Mouse (Mus musculus) liver, embryonic 14.5 days (tissue): ENCODE data around the gene Nme3. TPM values are rescaled to one million over a fixed set of nuclear protein-coding genes. Genes with fewer than 3 reads are reported as not detected.
A peak's percentile ranks its signal among the peaks of the same experiment; 100 is the strongest.

Source experiments
- ATAC-seq: fragments of 200-750 bp; cut with Nextera tagmentation; 2 replicates; pipeline ENCODE4 v1.8.0; 2017; ENCODE audit warnings: moderate number of reproducible peaks, mild to moderate bottlenecking, moderate library complexity; ENCODE audit not compliant: insufficient read depth
- DNase-seq, 3 experiments: peaks; one replicate each; pipeline ENCODE4 v3.0.0-alpha.2; 2012 to 2013; ENCODE audit warnings: low read depth in 3 of 3, low spot score in 3 of 3
- H3K27ac ChIP-seq: fragments of 300-500 bp; sonication (generic); 2 replicates; pipeline ENCODE4 v1.5.1; 2014; ENCODE audit warnings: moderate library complexity, mild to moderate bottlenecking, control low read depth, inconsistent platforms
- H3K27me3 ChIP-seq: fragments of 300-500 bp; sonication (generic); 2 replicates; pipeline ENCODE4 v1.6.1; 2014; ENCODE audit warnings: mild to moderate bottlenecking, low read length, moderate library complexity; ENCODE audit not compliant: control insufficient read depth, insufficient read depth
- H3K36me3 ChIP-seq: fragments of 300-500 bp; sonication (generic); replicated peaks from 2 replicates; pipeline ENCODE4 v1.6.1; 2014; ENCODE audit warnings: low read depth; ENCODE audit not compliant: control insufficient read depth, insufficient read depth
- H3K4me1 ChIP-seq, 2 experiments: fragments of 200-500 bp in 1 of 2; fragments of 300-500 bp in 1 of 2; sonication (generic) in 1 of 2; replicated peaks; 2 replicates each; pipeline ENCODE4 v1.6.1; 2012 to 2014; ENCODE audit warnings: antibody characterized with exemption in 1 of 2, inconsistent platforms in 1 of 2, low read length in 1 of 2; ENCODE audit not compliant: control insufficient read depth in 2 of 2, insufficient read depth in 2 of 2
- H3K4me2 ChIP-seq: fragments of 300-500 bp; sonication (generic); 2 replicates; pipeline ENCODE4 v1.6.1; 2014; ENCODE audit warnings: low read depth, mild to moderate bottlenecking, control low read depth, moderate library complexity
- H3K4me3 ChIP-seq, 2 experiments: fragments of 200-500 bp in 1 of 2; fragments of 300-500 bp in 1 of 2; sonication (generic) in 1 of 2; 2 replicates each; pipeline ENCODE4 v1.5.1; 2012 to 2014; ENCODE audit warnings: low read depth in 2 of 2, low read length in 2 of 2, mild to moderate bottlenecking in 2 of 2, control low read depth in 1 of 2, inconsistent platforms in 1 of 2, moderate library complexity in 1 of 2; ENCODE audit not compliant: insufficient read depth in 1 of 2
- H3K9ac ChIP-seq: fragments of 300-500 bp; sonication (generic); replicated peaks from 2 replicates; pipeline ENCODE4 v1.6.1; 2014; ENCODE audit warnings: mild to moderate bottlenecking, control low read depth, moderate library complexity
- H3K9me3 ChIP-seq: fragments of 300-500 bp; sonication (generic); 2 replicates; pipeline ENCODE4 v1.6.1; 2016; ENCODE audit warnings: low read length, mixed read lengths; ENCODE audit not compliant: control insufficient read depth
- CTCF ChIP-seq: IDR thresholded peaks from 2 replicates; pipeline ENCODE4 v1.5.1; 2016; ENCODE audit warnings: antibody characterized with exemption, low read depth, control low read depth
- EP300 ChIP-seq: IDR thresholded peaks from 2 replicates; pipeline ENCODE4 v1.6.1; 2016; ENCODE audit warnings: antibody characterized with exemption, low read depth
- whole genome bisulfite sequencing: fragments of 180-500 bp; shearing (Covaris S2); extraction: QIAGEN DNeasy Blood & Tissue Kit; methylation state at CpG from one replicate; pipeline ENCODE4 v1.1.7; 2014; ENCODE audit not compliant: insufficient replicate concordance; 5-methylcytosine and 5-hydroxymethylcytosine counted together
- polyA plus RNA-seq, 2 experiments: library from polyadenylated mRNA; depleted of rRNA in 1 of 2; stranded (reverse) in 1 of 2; unstranded in 1 of 2; fragments of >200 nt; fragmentation: Nextera tagmentation in 1 of 2; extraction: Ambion mirVana in 1 of 2; gene quantifications; 2 replicates each; pipeline versions ENCODE4 v1.2.1 to v1.2.3; 2012 to 2014

The Nme3 gene
- polyA plus RNA-seq, 2 experiments, result 55.7 to 79.2 TPM

- TF ChIP-seq CTCF (no peak), EP300 (no peak)
- Histone ChIP-seq H3K27ac (peak overlapping the region; percentile 42), H3K9me3 (no peaks in the 10 kb centered on the region), H3K4me3 (peak overlapping the region in 1 of 2 experiments; percentile 99; a peak in 2 of 4 replicates), H3K9ac (no peak overlapping the region; the same call in 1 of the 2 replicates), H3K4me2 (peak overlapping the region; percentile 97), H3K4me1 (peaks cover 30 to 32% of the 10 kb centered on the region in 2 experiments), H3K27me3 (no peaks in the 10 kb centered on the region), H3K36me3 (peaks cover 49% of the 10 kb centered on the region)
- WGBS, result 75% methylated on average over 4 of the region's 4 CpGs
- ATAC-seq (no peak), DNase-seq (no peak)
These were observed 1.9 kb downstream of the Nme3 start for GRCm38 (mm10) chr17:24898041-24898854.

- H3K27ac ChIP-seq, result no peak overlapping the region
These were observed 2.9 kb downstream of the Nme3 start for GRCm38 (mm10) chr17:24899153-24899552.

GRCm38 (mm10) chr17:24900014-24900413 lies 3.7 kb downstream of the Nme3 start:
- no peak overlapping the region for H3K9ac ChIP-seq
- ATAC-seq (no peak), DNase-seq (no peak)
- H3K9me3 ChIP-seq, result no peaks in the 10 kb centered on the region
- H3K36me3 ChIP-seq, result peaks cover 67% of the 10 kb centered on the region
- TF ChIP-seq EP300, result no peak
- TF ChIP-seq CTCF, result no peak
- no peaks in the 10 kb centered on the region for H3K27me3 ChIP-seq
- 91% methylated on average over 6 of the region's 6 CpGs for WGBS
- H3K27ac ChIP-seq, result no peak overlapping the region
- H3K4me1 ChIP-seq, result peaks cover 37 to 41% of the 10 kb centered on the region in 2 experiments
- H3K4me2 ChIP-seq, result no peak overlapping the region
- no peak overlapping the region for H3K4me3 ChIP-seq

More at GRCm38 (mm10) chr17:24899153-24899552, 2.9 kb downstream of the Nme3 start:
- peaks cover 58% of the 10 kb centered on the region for H3K36me3 ChIP-seq
- no peak overlapping the region for H3K4me2 ChIP-seq
- WGBS, result 81% methylated on average over 5 of the region's 5 CpGs
- TF ChIP-seq EP300 (no peak), CTCF (no peak)
- DNase-seq (no peak), ATAC-seq (no peak)
- no peak overlapping the region for H3K4me3 ChIP-seq
- peaks cover 36 to 39% of the 10 kb centered on the region in 2 experiments for H3K4me1 ChIP-seq
- H3K27me3 ChIP-seq, result no peaks in the 10 kb centered on the region
- H3K9me3 ChIP-seq, result no peaks in the 10 kb centered on the region
- no peak overlapping the region for H3K9ac ChIP-seq

- no peak for DNase-seq
- Histone ChIP-seq H3K9me3 (no peaks in the 10 kb centered on the region), H3K36me3 (peaks cover 84% of the 10 kb centered on the region), H3K4me1 (peaks cover 28 to 33% of the 10 kb centered on the region in 2 experiments), H3K4me2 (peak overlapping the region; percentile 81), H3K27me3 (no peaks in the 10 kb centered on the region), H3K27ac (peak overlapping the region; percentile 99), H3K4me3 (0 out of 4 replicates have a peak overlapping the region, but pooled peaks of 1 of the 2 experiments have one; percentile 11), H3K9ac (peak overlapping the region; percentile 33)
- TF ChIP-seq EP300 (no peak), CTCF (no peak)
- no peak; the same call in 1 of the 2 replicates for ATAC-seq
- WGBS, result 84% methylated on average over 5 of the region's 5 CpGs
These were observed 5.8 kb downstream of the Nme3 start for GRCm38 (mm10) chr17:24902124-24902523.
